Mouse (Mus musculus) natural killer cell, adult 2 months (primary cell): ENCODE data around the gene Hlf.
A peak's percentile ranks its signal among the peaks of the same experiment; 100 is the strongest.

Source experiments
- DNase-seq, 2 experiments: peaks; one replicate each; pipeline ENCODE4 v3.0.0; 2022; ENCODE audit warnings: low spot score in 2 of 2

Gene Hlf

DNA sequence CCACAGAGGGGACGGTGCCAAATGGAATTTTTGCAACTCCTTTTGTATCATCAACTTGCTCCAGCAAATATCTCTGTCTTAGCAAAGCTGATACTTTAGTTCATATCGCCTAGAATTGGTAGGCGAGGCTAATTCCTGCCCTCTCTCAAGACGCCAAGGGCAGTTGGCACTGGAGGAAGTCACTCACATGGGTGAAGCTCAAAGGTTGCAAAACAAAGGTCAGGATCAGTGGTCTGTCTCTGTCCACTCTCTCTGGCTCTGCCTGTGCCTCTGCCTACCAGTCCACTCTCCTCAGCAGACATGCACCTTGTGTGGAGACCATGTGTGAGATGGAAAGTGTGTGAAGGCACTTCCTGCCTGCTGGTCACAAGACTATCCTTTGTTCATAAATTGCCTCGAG, 48.4 kb downstream of the Hlf start:
- DNase-seq = no peak

GRCm38 (mm10) chr11:90340836-90341235, 49.9 kb downstream of the Hlf start:
- no peak for DNase-seq

DNA sequence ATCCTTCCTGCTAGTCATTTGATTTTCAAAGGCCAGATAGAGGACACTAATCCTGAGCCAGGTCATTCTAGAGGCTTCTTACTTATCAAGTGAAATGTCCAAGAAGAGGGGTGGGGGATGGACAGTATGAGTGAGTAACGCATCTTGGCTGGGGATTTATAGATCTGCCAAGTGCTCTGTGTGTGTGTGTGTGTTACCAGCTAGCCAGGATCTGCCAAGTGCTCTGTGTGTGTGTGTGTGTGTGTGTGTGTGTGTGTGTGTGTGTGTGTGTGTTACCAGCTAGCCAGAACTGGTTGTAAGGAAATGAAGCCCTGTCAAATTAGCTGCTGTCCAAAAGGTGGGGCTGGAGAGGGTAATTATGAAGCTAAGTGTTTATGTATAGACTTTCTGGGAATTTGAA, 55.9 kb downstream of the Hlf start:
- DNase-seq = no peak

GRCm38 (mm10) chr11:90332737-90333136, 58.0 kb downstream of the Hlf start:
- DNase-seq = no peak

DNA sequence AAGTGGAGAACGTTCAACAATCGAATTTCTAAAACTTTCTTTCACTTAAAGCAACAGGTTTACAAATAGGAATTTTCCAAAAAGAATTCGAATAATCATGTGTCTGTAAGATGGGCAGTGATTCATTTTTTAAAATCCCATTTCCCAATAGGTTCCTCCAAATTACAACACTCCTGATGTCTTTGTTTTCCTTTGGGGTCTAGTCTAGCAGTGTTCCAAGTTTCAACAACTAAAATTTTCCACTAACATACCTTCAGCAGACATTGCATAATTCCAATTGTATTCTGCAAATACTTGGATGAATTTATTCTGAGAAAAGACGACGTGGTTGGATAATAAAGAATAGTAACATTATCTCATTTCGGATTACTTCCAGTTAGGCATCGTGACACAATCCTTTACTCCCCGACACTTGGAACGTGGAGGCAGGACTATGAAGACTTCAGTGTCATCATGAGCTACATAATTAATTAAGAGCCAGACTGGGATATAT, 60.4 kb downstream of the Hlf start:
- DNase-seq = no peak

GRCm38 (mm10) chr11:90326836-90327235, 63.9 kb downstream of the Hlf start:
- DNase-seq = no peak

DNA sequence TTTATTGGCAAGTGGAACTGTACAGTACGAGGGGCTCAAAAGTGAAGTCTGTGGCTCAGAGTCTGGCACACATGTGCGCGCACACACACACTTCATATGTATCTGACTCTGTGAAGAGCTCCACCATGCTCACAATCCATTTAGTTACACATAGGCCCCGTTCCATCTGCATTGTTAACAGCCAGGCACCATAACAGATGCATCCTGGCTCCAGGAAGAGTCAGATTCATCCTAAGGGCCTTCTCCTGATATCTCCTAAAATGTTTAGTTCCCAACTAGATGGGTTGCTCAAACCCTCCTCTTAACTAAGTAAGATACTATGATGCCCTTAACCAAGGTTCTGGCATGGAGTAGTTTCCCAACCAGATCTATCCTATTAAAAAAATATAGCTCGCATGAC, 64.5 kb downstream of the Hlf start:
- DNase-seq = no peak

DNA sequence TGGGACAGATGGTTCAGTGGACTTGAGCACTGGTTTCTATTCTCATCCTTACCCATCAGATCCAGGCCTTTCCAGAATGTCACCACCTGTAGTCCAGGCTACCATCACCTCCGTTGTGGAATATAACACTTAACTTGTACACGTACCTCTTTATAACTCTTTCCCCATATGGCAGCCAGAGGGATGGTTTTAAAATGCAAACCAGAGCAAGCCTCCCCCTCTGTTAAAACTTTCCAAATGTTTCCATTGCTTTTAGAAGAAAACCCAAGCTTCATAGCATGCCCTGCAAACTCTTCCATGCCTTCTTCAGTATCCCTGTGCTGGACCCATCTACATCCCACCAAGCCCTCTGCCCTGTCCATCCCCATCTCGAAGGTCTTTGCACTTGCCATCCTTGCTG, 66.1 kb downstream of the Hlf start:
- DNase-seq = no peak

DNA sequence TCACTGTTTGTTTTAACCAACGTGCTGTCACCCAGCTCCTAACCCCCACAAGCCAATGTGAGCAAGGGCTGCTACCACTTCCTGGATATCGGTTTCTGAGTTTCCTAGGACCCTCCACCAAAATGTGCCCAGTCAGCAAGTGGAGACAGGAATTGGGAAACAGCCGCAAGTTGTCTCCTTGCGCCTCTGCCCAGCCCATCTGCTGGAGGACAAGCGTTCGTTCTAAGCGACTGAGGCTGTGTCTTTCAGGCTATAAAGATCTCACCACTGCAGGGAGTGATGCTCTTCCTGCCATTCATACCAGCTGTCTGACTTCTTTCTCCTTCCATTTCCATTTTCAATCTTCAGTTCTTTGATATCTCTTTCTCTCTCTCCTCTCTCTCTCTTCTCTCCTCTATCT, 69.8 kb downstream of the Hlf start:
- DNase-seq = no peak

- DNase-seq = peak in 1 of 2 experiments; percentile 11
These were observed 73.2 kb downstream of the Hlf start for GRCm38 (mm10) chr11:90317482-90317881.

- no peak for DNase-seq
These were observed 76.1 kb downstream of the Hlf start for GRCm38 (mm10) chr11:90314606-90315005.

DNA sequence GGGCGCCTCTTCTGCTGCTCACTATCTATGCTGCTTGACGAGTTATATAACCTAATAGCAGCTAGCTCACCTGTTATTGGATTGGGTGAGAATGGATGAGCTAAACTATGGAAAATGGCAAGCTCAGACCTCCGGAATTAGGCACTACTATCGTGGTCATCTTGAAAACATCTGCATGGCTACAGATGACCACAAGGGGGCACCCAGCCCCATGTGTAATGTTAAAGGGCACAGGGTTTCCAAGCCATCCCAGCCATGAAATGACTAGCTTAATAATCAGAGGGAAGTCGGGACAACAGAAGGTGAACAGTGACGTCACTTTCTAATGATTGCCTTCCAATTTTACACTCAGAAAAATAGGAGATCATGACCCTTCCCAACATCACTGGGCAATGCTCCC, 83.7 kb downstream of the Hlf start:
- DNase-seq = peak; percentile 5 to 15

DNA sequence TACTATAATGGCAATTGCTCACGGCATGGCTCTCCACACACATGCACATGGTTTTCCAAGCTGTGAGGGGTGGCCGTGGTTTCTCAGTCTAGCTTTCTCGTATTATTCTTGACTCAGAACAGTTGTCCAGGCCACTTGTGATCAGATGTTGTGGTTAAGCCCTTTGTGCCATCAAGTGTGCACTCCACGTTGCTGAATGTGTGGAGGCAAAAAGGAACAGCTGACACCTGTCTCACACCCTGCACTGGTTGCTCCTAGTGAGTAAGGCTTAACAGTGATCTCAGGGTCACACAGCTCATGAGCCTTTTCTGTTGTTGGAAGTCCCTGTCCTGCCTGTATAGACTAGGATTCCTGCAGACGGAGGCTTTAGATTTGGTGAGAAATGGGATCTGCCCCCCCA, 84.6 kb downstream of the Hlf start:
- no peak for DNase-seq

- no peak for DNase-seq
These were observed 96.1 kb downstream of the Hlf start for GRCm38 (mm10) chr11:90294622-90295021.

DNA sequence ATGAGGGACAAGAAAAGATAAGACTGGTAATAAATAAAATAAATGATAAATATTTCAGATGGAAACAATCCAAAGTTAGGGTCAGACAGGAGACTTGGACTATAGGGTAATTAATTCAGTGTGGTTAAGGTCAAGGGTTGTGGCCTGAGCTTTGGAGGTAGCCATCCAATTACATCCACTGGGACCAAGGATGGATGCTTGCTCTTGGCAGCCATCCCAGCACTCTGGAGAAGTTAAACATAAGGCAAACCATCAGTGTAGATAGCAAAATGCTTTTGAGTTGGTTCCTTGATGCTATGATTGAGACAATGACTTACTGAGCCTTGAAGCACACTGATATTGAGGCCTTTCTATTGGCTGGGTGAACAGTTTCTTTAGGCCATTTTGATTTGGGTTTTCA, 97.9 kb downstream of the Hlf start:
- DNase-seq = no peak

GRCm38 (mm10) chr11:90291156-90291555, 99.5 kb downstream of the Hlf start:
- DNase-seq = no peak

GRCm38 (mm10) chr11:90286550-90287154, 104.0 kb downstream of the Hlf start:
- DNase-seq = no peak
